Mouse (Mus musculus) ES-Bruce4 (cell line): ENCODE results near the gene Samd13.

ENCODE experiments used
- CTCF ChIP-seq: IDR thresholded peaks from one replicate; pipeline ENCODE4 v1.8.1; 2011; ENCODE audit warnings: low read depth, low read length
- EP300 ChIP-seq: IDR thresholded peaks from 2 replicates; pipeline ENCODE4 v1.6.1; 2011; ENCODE audit warnings: low read depth, low read length; ENCODE audit not compliant: insufficient read depth

DNA sequence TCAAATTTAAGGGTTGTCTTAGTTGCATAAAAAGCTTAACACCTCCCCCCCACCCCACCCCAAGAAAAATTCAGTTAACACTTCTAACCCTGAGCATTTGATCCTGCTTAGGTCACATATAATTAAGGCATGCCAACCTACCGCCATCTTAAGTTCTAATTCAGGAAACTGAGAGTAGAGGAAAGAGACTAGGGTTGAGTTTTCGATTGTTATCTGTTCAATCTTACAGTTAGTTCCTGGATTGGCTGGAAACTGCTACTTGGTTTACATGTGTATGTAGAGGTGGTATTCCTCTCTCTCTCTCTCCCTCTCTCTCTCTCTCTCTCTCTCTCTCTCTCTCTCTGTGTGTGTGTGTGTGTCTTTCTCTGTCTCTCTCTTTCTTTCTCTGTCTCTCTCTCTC lies 2.3 kb downstream of the Samd13 start:
- TF ChIP-seq CTCF (no peak), EP300 (no peak)
